7 mouse cellular contexts compared by ENCODE assay signal in genomic region chr4:126468925-126469324, GRCm38 (mm10). TPM values are rescaled to one million over a fixed set of nuclear protein-coding genes. Genes with fewer than 3 reads are reported as not detected.
A peak's percentile ranks its signal among the peaks of the same experiment; 100 is the strongest.
DNase-seq lines count a peak whose midpoint lies in the region; ATAC-seq lines count a peak whose summit lies in the region.

No protein-coding gene starts in this region.

- peak overlapping the region; percentile 77 for H3K4me2 ChIP-seq in lung, embryonic 16.5 days (ENCODE audit: low read depth, low read length)
- H3K4me2 ChIP-seq in embryonic facial prominence, embryonic 14.5 days (ENCODE audit: low read depth, low read length): peak overlapping the region; percentile 72
- H3K4me2 ChIP-seq in limb, embryonic 12.5 days: peak overlapping the region; percentile 72
- peak overlapping the region; percentile 66 for H3K4me2 ChIP-seq in stomach, embryonic 14.5 days (replicated peaks; ENCODE audit: low read depth, low read length)

- H3K27ac ChIP-seq in lung, embryonic 16.5 days (ENCODE audit: low read length): peak overlapping the region; percentile 55
- no peak overlapping the region for H3K27ac ChIP-seq in embryonic facial prominence, embryonic 14.5 days (replicated peaks; ENCODE audit: low read depth, low read length)
- H3K27ac ChIP-seq in limb, embryonic 12.5 days: peak overlapping the region; percentile 89; the same call in 1 of the 2 replicates
- no peak overlapping the region for H3K27ac ChIP-seq in stomach, embryonic 14.5 days (ENCODE audit: low read length)

- H3K4me1 ChIP-seq in lung, embryonic 16.5 days (replicated peaks; ENCODE audit: control insufficient read depth, insufficient read depth, low read length): peaks cover 30% of the 10 kb centered on the region
- H3K4me1 ChIP-seq in embryonic facial prominence, embryonic 14.5 days (ENCODE audit: control insufficient read depth, insufficient read depth, low read length): peaks cover 23% of the 10 kb centered on the region
- H3K4me1 ChIP-seq in limb, embryonic 12.5 days (replicated peaks): peaks cover 40% of the 10 kb centered on the region
- peaks cover 34% of the 10 kb centered on the region for H3K4me1 ChIP-seq in stomach, embryonic 14.5 days (ENCODE audit: control insufficient read depth, insufficient read depth, low read length)

- WGBS in lung, embryonic 16.5 days: 6% methylated on average over 8 of the region's 8 CpGs
- WGBS in embryonic facial prominence, embryonic 14.5 days: 7% methylated on average over 8 of the region's 8 CpGs
- 8% methylated on average over 8 of the region's 8 CpGs for WGBS in limb, embryonic 12.5 days
- WGBS in stomach, embryonic 14.5 days: 3% methylated on average over 8 of the region's 8 CpGs

- no peak for DNase-seq in lung, postnatal 10 days
- no peak for DNase-seq in embryonic facial prominence, embryonic 14.5 days (ENCODE audit: low spot score)
- no peak for DNase-seq in right cerebral cortex, postnatal 14 days
- no peak for DNase-seq in frontal cortex, postnatal 14 days (ENCODE audit: low spot score in 2 of 2)

- no peak for ATAC-seq in lung, embryonic 16.5 days (ENCODE audit: low read depth)
- ATAC-seq in embryonic facial prominence, embryonic 14.5 days (ENCODE audit: low read depth): no peak
- no peak for ATAC-seq in limb, embryonic 12.5 days (ENCODE audit: insufficient number of reproducible peaks, insufficient read depth, low FRiP score, low TSS enrichment, low read depth)
- no peak for ATAC-seq in stomach, embryonic 14.5 days (ENCODE audit: insufficient number of reproducible peaks, insufficient read depth, low FRiP score, low read depth)

- H3K27me3 ChIP-seq in lung, embryonic 16.5 days (ENCODE audit: control insufficient read depth, insufficient read depth, low read depth, low read length): no peaks in the 10 kb centered on the region
- no peaks in the 10 kb centered on the region for H3K27me3 ChIP-seq in embryonic facial prominence, embryonic 14.5 days (replicated peaks; ENCODE audit: control insufficient read depth, insufficient read depth, low read length)
- no peaks in the 10 kb centered on the region for H3K27me3 ChIP-seq in limb, embryonic 12.5 days
- H3K27me3 ChIP-seq in stomach, embryonic 14.5 days (ENCODE audit: control insufficient read depth, insufficient read depth, low read length): no peaks in the 10 kb centered on the region

- peak overlapping the region; percentile 64 for H3K9ac ChIP-seq in lung, embryonic 16.5 days (ENCODE audit: low read length)
- peak overlapping the region; percentile 88 for H3K9ac ChIP-seq in embryonic facial prominence, embryonic 14.5 days (ENCODE audit: low read depth, low read length)
- H3K9ac ChIP-seq in limb, embryonic 12.5 days (replicated peaks): no peak overlapping the region; the same call in 1 of the 2 replicates
- 0 out of 2 replicates have a peak overlapping the region, but pooled peaks have one; percentile 10 for H3K9ac ChIP-seq in stomach, embryonic 14.5 days (replicated peaks; ENCODE audit: low read depth, low read length)

- peak overlapping the region; percentile 99 for H3K4me3 ChIP-seq in lung, embryonic 16.5 days (ENCODE audit: low read length)
- H3K4me3 ChIP-seq in embryonic facial prominence, embryonic 14.5 days (ENCODE audit: low read depth, low read length): peak overlapping the region; percentile 90
- peak overlapping the region; percentile 87 for H3K4me3 ChIP-seq in limb, embryonic 12.5 days (replicated peaks)
- peak overlapping the region; percentile 62 for H3K4me3 ChIP-seq in stomach, embryonic 14.5 days (ENCODE audit: low read depth, low read length)

- no peaks in the 10 kb centered on the region for H3K9me3 ChIP-seq in lung, embryonic 16.5 days (ENCODE audit: control insufficient read depth, low read length)
- H3K9me3 ChIP-seq in embryonic facial prominence, embryonic 14.5 days (ENCODE audit: control insufficient read depth, low read length): no peaks in the 10 kb centered on the region
- no peaks in the 10 kb centered on the region for H3K9me3 ChIP-seq in limb, embryonic 12.5 days
- no peaks in the 10 kb centered on the region for H3K9me3 ChIP-seq in stomach, embryonic 14.5 days (ENCODE audit: control insufficient read depth, low read depth, low read length)

- no peaks in the 10 kb centered on the region for H3K36me3 ChIP-seq in lung, embryonic 16.5 days (ENCODE audit: control insufficient read depth, insufficient read depth, low read length)
- H3K36me3 ChIP-seq in embryonic facial prominence, embryonic 14.5 days (ENCODE audit: control insufficient read depth, insufficient read depth, low read length): no peaks in the 10 kb centered on the region
- H3K36me3 ChIP-seq in limb, embryonic 12.5 days: no peaks in the 10 kb centered on the region
- no peaks in the 10 kb centered on the region for H3K36me3 ChIP-seq in stomach, embryonic 14.5 days (ENCODE audit: control insufficient read depth, insufficient read depth, low read length)

RNA-seq across cellular contexts. Expression of gene Ago1, which starts 0.5 kb away (rescaled TPM):
- 6.3 and 6.4 TPM in 2 replicates for polyA plus RNA-seq in lung, embryonic 16.5 days (2015; fragmentation: Nextera tagmentation; extraction: Ambion mirVana)
- polyA plus RNA-seq in embryonic facial prominence, embryonic 14.5 days (2014; fragmentation: Nextera tagmentation; extraction: Ambion mirVana): 6.9 and 7.0 TPM in 2 replicates
- polyA plus RNA-seq in limb, embryonic 12.5 days (2016; fragmentation: Nextera tagmentation; extraction: Ambion mirVana): 5.4 and 5.8 TPM in 2 replicates
- polyA plus RNA-seq in stomach, embryonic 14.5 days (2014; fragmentation: Nextera tagmentation; extraction: Ambion mirVana): 13.3 and 13.8 TPM in 2 replicates

RNA-seq across cellular contexts. Expression of gene Ago3, which starts 39.6 kb away (rescaled TPM):
- 17.9 and 19.7 TPM in 2 replicates for polyA plus RNA-seq in lung, embryonic 16.5 days (2015; fragmentation: Nextera tagmentation; extraction: Ambion mirVana)
- polyA plus RNA-seq in embryonic facial prominence, embryonic 14.5 days (2014; fragmentation: Nextera tagmentation; extraction: Ambion mirVana): 11.9 and 12.9 TPM in 2 replicates
- 17.2 and 18.8 TPM in 2 replicates for polyA plus RNA-seq in limb, embryonic 12.5 days (2016; fragmentation: Nextera tagmentation; extraction: Ambion mirVana)
- polyA plus RNA-seq in stomach, embryonic 14.5 days (2014; fragmentation: Nextera tagmentation; extraction: Ambion mirVana): 17.4 and 18.7 TPM in 2 replicates

Comparison
In these comparisons a context has a peak if more than half of its experiments do, and no peak if none do; other contexts are left out.
1. H3K27ac ChIP-seq: peak in lung, embryonic 16.5 days (single experiment) and limb, embryonic 12.5 days (single experiment); none in embryonic facial prominence, embryonic 14.5 days (single experiment) and stomach, embryonic 14.5 days (single experiment).
2. Peak in every context shown above with its lines, with median percentiles within 50 percentile points of each other: H3K4me2 ChIP-seq and H3K4me3 ChIP-seq.